Mouse (Mus musculus): ENCODE data around the gene Chrnb1. TPM values are rescaled to one million over a fixed set of nuclear protein-coding genes. Genes with fewer than 3 reads are reported as not detected.

Gene Chrnb1
- polyA plus RNA-seq, 1 experiment = 3.5 TPM

- H3K4me1 ChIP-seq (ENCODE audit: control insufficient read depth, insufficient read depth, low read length) = no peaks in the 10 kb centered on the region
- H3K27ac ChIP-seq (ENCODE audit: control insufficient read depth, insufficient read depth, low read depth, low read length, poor library complexity) = no peak overlapping the region
- TF ChIP-seq CTCF (IDR thresholded peaks at IDR 0.05; ENCODE audit: control insufficient read depth, insufficient read depth, low read length) (0 out of 2 replicates have a peak, but pooled peaks have one; percentile 6), POLR2A (IDR thresholded peaks at IDR 0.05; ENCODE audit: borderline replicate concordance, control insufficient read depth, low read depth, low read length) (no peak)
- no peak overlapping the region for H3K4me3 ChIP-seq (replicated peaks; ENCODE audit: control insufficient read depth, low read depth, low read length)
These were observed 14.5 kb upstream of the Chrnb1 start for GRCm38 (mm10) chr11:69810280-69810679.

GRCm38 (mm10) chr11:69807641-69808040, 11.9 kb upstream of the Chrnb1 start:
- H3K27ac ChIP-seq (ENCODE audit: control insufficient read depth, insufficient read depth, low read depth, low read length, poor library complexity) = no peak overlapping the region
- WGBS = 92% methylated on average over 2 of the region's 2 CpGs
- TF ChIP-seq POLR2A (IDR thresholded peaks at IDR 0.05; ENCODE audit: borderline replicate concordance, control insufficient read depth, low read depth, low read length) = no peak
- TF ChIP-seq CTCF (IDR thresholded peaks at IDR 0.05; ENCODE audit: control insufficient read depth, insufficient read depth, low read length) = no peak
- H3K4me1 ChIP-seq (ENCODE audit: control insufficient read depth, insufficient read depth, low read length) = no peaks in the 10 kb centered on the region
- H3K4me3 ChIP-seq (replicated peaks; ENCODE audit: control insufficient read depth, low read depth, low read length) = no peak overlapping the region

GRCm38 (mm10) chr11:69806378-69806777, 10.6 kb upstream of the Chrnb1 start:
- Histone ChIP-seq H3K27ac (ENCODE audit: control insufficient read depth, insufficient read depth, low read depth, low read length, poor library complexity) (no peak overlapping the region), H3K4me3 (replicated peaks; ENCODE audit: control insufficient read depth, low read depth, low read length) (no peak overlapping the region), H3K4me1 (ENCODE audit: control insufficient read depth, insufficient read depth, low read length) (no peaks in the 10 kb centered on the region)
- 90% methylated on average over 4 of the region's 4 CpGs for WGBS
- no peak for TF ChIP-seq POLR2A (IDR thresholded peaks at IDR 0.05; ENCODE audit: borderline replicate concordance, control insufficient read depth, low read depth, low read length)
- TF ChIP-seq CTCF (IDR thresholded peaks at IDR 0.05; ENCODE audit: control insufficient read depth, insufficient read depth, low read length) = no peak

- 59% methylated on average over 29 of the region's 29 CpGs for WGBS
- Histone ChIP-seq H3K4me1 (ENCODE audit: control insufficient read depth, insufficient read depth, low read length) (no peaks in the 10 kb centered on the region; the same call in 1 of the 2 replicates), H3K27ac (ENCODE audit: control insufficient read depth, insufficient read depth, low read depth, low read length, poor library complexity) (no peak within 1 kb of the TSS), H3K4me3 (replicated peaks; ENCODE audit: control insufficient read depth, low read depth, low read length) (no peak within 1 kb of the TSS)
- TF ChIP-seq POLR2A (IDR thresholded peaks at IDR 0.05; ENCODE audit: borderline replicate concordance, control insufficient read depth, low read depth, low read length) (no peak), CTCF (IDR thresholded peaks at IDR 0.05; ENCODE audit: control insufficient read depth, insufficient read depth, low read length) (no peak)
These were observed 9.5 kb upstream of the Chrnb1 start, which contains the start of gene Tmem102 for GRCm38 (mm10) chr11:69804972-69805909. Gene Tmem102 (minus strand): TSS chr11:69805624.

GRCm38 (mm10) chr11:69804652-69804940, 8.9 kb upstream of the Chrnb1 start:
- Histone ChIP-seq H3K4me1 (ENCODE audit: control insufficient read depth, insufficient read depth, low read length) (no peaks in the 10 kb centered on the region; the same call in 1 of the 2 replicates), H3K4me3 (replicated peaks; ENCODE audit: control insufficient read depth, low read depth, low read length) (no peak overlapping the region), H3K27ac (ENCODE audit: control insufficient read depth, insufficient read depth, low read depth, low read length, poor library complexity) (no peak overlapping the region)
- WGBS = 50% methylated on average over 12 of the region's 12 CpGs
- TF ChIP-seq CTCF (IDR thresholded peaks at IDR 0.05; ENCODE audit: control insufficient read depth, insufficient read depth, low read length) = no peak
- TF ChIP-seq POLR2A (IDR thresholded peaks at IDR 0.05; ENCODE audit: borderline replicate concordance, control insufficient read depth, low read depth, low read length) = no peak

GRCm38 (mm10) chr11:69803786-69804651, 8.3 kb upstream of the Chrnb1 start:
- no peak overlapping the region for H3K4me3 ChIP-seq (replicated peaks; ENCODE audit: control insufficient read depth, low read depth, low read length)
- TF ChIP-seq POLR2A (IDR thresholded peaks at IDR 0.05; ENCODE audit: borderline replicate concordance, control insufficient read depth, low read depth, low read length) (no peak), CTCF (IDR thresholded peaks at IDR 0.05; ENCODE audit: control insufficient read depth, insufficient read depth, low read length) (peak; percentile 65; the same call in 1 of the 2 replicates)
- peaks cover 1% of the 10 kb centered on the region; the same call in 1 of the 2 replicates for H3K4me1 ChIP-seq (ENCODE audit: control insufficient read depth, insufficient read depth, low read length)
- WGBS = 4% methylated on average over 60 of the region's 60 CpGs
- H3K27ac ChIP-seq (ENCODE audit: control insufficient read depth, insufficient read depth, low read depth, low read length, poor library complexity) = no peak overlapping the region; the same call in 1 of the 2 replicates

GRCm38 (mm10) chr11:69803328-69803727, 7.6 kb upstream of the Chrnb1 start:
- WGBS = 3% methylated on average over 12 of the region's 12 CpGs
- TF ChIP-seq POLR2A (IDR thresholded peaks at IDR 0.05; ENCODE audit: borderline replicate concordance, control insufficient read depth, low read depth, low read length) (no peak), CTCF (IDR thresholded peaks at IDR 0.05; ENCODE audit: control insufficient read depth, insufficient read depth, low read length) (no peak)
- peaks cover 1% of the 10 kb centered on the region; the same call in 1 of the 2 replicates for H3K4me1 ChIP-seq (ENCODE audit: control insufficient read depth, insufficient read depth, low read length)
- H3K4me3 ChIP-seq (replicated peaks; ENCODE audit: control insufficient read depth, low read depth, low read length) = no peak overlapping the region
- no peak overlapping the region; the same call in 1 of the 2 replicates for H3K27ac ChIP-seq (ENCODE audit: control insufficient read depth, insufficient read depth, low read depth, low read length, poor library complexity)

GRCm38 (mm10) chr11:69802648-69803105, 6.9 kb upstream of the Chrnb1 start:
- peaks cover 1% of the 10 kb centered on the region; the same call in 1 of the 2 replicates for H3K4me1 ChIP-seq (ENCODE audit: control insufficient read depth, insufficient read depth, low read length)
- no peak overlapping the region; the same call in 1 of the 2 replicates for H3K27ac ChIP-seq (ENCODE audit: control insufficient read depth, insufficient read depth, low read depth, low read length, poor library complexity)
- H3K4me3 ChIP-seq (replicated peaks; ENCODE audit: control insufficient read depth, low read depth, low read length) = peak overlapping the region; percentile 33
- under 1% methylated on average over 33 of the region's 33 CpGs for WGBS
- TF ChIP-seq POLR2A (IDR thresholded peaks at IDR 0.05; ENCODE audit: borderline replicate concordance, control insufficient read depth, low read depth, low read length) = no peak
- TF ChIP-seq CTCF (IDR thresholded peaks at IDR 0.05; ENCODE audit: control insufficient read depth, insufficient read depth, low read length) = no peak

All from bone marrow, adult 2 months (tissue).